Mouse (Mus musculus): ENCODE measurements at regions not wholly inside any gene's neighbourhood (a gene's known extent, or its start where the extent isn't known, plus 50 kb on each side); places are given as distances from the start of the nearest gene placed in this dataset.

DNA sequence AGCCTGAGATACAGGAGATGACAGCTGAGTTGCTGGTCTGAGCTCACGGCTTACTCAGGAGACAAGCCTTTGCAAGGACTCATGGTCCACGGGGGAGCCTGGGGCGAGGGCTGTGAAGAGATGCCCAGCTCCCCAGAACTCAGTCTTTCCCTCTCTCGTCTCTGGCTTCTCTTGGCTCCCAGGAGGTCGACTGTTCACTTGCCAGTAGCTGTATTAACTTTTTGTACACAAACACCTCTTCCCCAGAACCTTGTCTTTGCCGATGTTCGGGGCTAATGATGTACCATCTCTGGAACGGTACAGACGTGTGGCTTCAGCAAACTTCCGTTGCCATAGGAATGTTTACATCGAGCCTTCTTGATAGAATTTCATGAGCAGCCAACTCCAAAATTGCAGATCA, 84.5 kb upstream of the Mrps10 start:
- Histone ChIP-seq H3K9ac (ENCODE audit: insufficient read depth, low read depth) (no peak overlapping the region), H3K4me1 (ENCODE audit: control insufficient read depth in 1 of 2, insufficient read depth in 2 of 2) (peaks cover 0 to 8% of the 10 kb centered on the region in 2 experiments; a peak in 1 of 4 replicates), H3K27ac (ENCODE audit: insufficient read depth, low read depth) (no peak overlapping the region), H3K79me2 (replicated peaks; ENCODE audit: control insufficient read depth, extremely low read depth, insufficient read depth, poor library complexity, severe bottlenecking) (no peaks in the 10 kb centered on the region), H3K27me3 (replicated peaks) (no peaks in the 10 kb centered on the region), H3K4me3 (replicated peaks in 1 of 3; ENCODE audit: low read depth in 2 of 3, low read length in 2 of 3, poor library complexity in 1 of 3) (no peak overlapping the region), H3K4me2 (ENCODE audit: insufficient read depth, low read depth, poor library complexity, severe bottlenecking) (no peak overlapping the region), H3K36me3 (replicated peaks in 1 of 2; ENCODE audit: control insufficient read depth in 1 of 2, insufficient read depth in 1 of 2, low read length in 1 of 2) (peaks cover 0 to 14% of the 10 kb centered on the region in 2 experiments), H3K9me3 (replicated peaks; ENCODE audit: low read length) (no peaks in the 10 kb centered on the region)
- TF ChIP-seq TCF12 (IDR thresholded peaks at IDR 0.05; ENCODE audit: low read depth, low read length), result no peak
- no peak for TF ChIP-seq ZC3H11A (IDR thresholded peaks at IDR 0.05; ENCODE audit: low read depth, low read length)
- no peak for TF ChIP-seq USF1 (IDR thresholded peaks at IDR 0.05; ENCODE audit: low read depth, low read length)
- TF ChIP-seq MEF2A (IDR thresholded peaks at IDR 0.05; ENCODE audit: borderline replicate concordance, low read depth, low read length), result no peak
- no peak for TF ChIP-seq JUN (IDR thresholded peaks at IDR 0.05; ENCODE audit: insufficient read depth, low read depth, low read length)
- TF ChIP-seq CHD2 (IDR thresholded peaks at IDR 0.05; ENCODE audit: low read length), result no peak
- no peak for TF ChIP-seq MAFK (IDR thresholded peaks at IDR 0.05; ENCODE audit: insufficient replicate concordance, low read length)
- no peak for TF ChIP-seq RAD21 (IDR thresholded peaks at IDR 0.05; ENCODE audit: low read depth, low read length)
- TF ChIP-seq SMC3 (IDR thresholded peaks at IDR 0.05; ENCODE audit: low read depth, low read length), result no peak
- TF ChIP-seq MAX (IDR thresholded peaks at IDR 0.05; ENCODE audit: low read length), result no peak
- no peak for TF ChIP-seq MXI1 (IDR thresholded peaks at IDR 0.05; ENCODE audit: low read depth, low read length)
- dilution Hi-C loops (cut with MboI; ENCODE audit: extremely low pct_ligation_motif_present, extremely low pct_unique_long_range_greater_than_20kb, low sequenced_read_pairs), result no loop called here
- no peak for DNase-seq (ENCODE audit: extremely low read depth)
- in situ Hi-C loops (cut with MboI; ENCODE audit: low pct_ligation_motif_present, low pct_unique_long_range_greater_than_20kb, low sequenced_read_pairs), result no loop called here

DNA sequence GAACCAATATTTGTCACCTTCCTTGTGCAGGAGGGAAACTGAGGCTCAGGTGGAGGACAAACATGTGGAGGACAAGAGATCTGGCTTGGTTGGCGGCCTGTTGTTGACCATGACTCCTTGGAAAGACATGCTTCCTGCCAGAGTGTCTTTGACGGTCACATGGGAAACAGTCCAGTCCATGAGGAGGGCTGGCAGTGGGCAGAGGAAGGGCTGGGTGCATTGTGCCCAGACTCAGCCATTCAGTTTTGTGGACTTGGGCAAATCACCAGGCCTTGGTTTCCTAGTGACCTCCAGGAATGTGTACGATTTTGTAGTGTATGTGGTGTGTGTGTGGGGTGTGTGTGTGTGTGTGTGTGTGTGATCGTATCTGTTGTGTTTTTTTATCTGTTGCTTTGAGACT, 85.5 kb upstream of the Mrps10 start:
- no peaks in the 10 kb centered on the region for H3K27me3 ChIP-seq (replicated peaks)
- H3K4me1 ChIP-seq (ENCODE audit: control insufficient read depth in 1 of 2, insufficient read depth in 2 of 2), result peaks cover 0 to 8% of the 10 kb centered on the region in 2 experiments; a peak in 1 of 4 replicates
- H3K4me2 ChIP-seq (ENCODE audit: insufficient read depth, low read depth, poor library complexity, severe bottlenecking), result no peak overlapping the region
- in situ Hi-C loops (cut with MboI; ENCODE audit: low pct_ligation_motif_present, low pct_unique_long_range_greater_than_20kb, low sequenced_read_pairs) (no loop called here), dilution Hi-C loops (cut with MboI; ENCODE audit: extremely low pct_ligation_motif_present, extremely low pct_unique_long_range_greater_than_20kb, low sequenced_read_pairs) (no loop called here)
- no peak overlapping the region for H3K27ac ChIP-seq (ENCODE audit: insufficient read depth, low read depth)
- peaks cover 0 to 14% of the 10 kb centered on the region in 2 experiments for H3K36me3 ChIP-seq (replicated peaks in 1 of 2; ENCODE audit: control insufficient read depth in 1 of 2, insufficient read depth in 1 of 2, low read length in 1 of 2)
- DNase-seq (ENCODE audit: extremely low read depth), result no peak
- no peak overlapping the region for H3K9ac ChIP-seq (ENCODE audit: insufficient read depth, low read depth)
- TF ChIP-seq MYC (IDR thresholded peaks at IDR 0.05; ENCODE audit: low read depth, low read length) (no peak), ZNF384 (IDR thresholded peaks at IDR 0.05; ENCODE audit: low read depth, low read length) (no peak), GABPA (IDR thresholded peaks at IDR 0.05; ENCODE audit: insufficient replicate concordance, low read depth, low read length) (no peak), CHD2 (IDR thresholded peaks at IDR 0.05; ENCODE audit: low read length) (no peak), MEF2A (IDR thresholded peaks at IDR 0.05; ENCODE audit: borderline replicate concordance, low read depth, low read length) (no peak), POLR2AphosphoS2 (IDR thresholded peaks at IDR 0.05; ENCODE audit: low read depth, low read length) (no peak), ZKSCAN1 (IDR thresholded peaks at IDR 0.05; ENCODE audit: borderline replicate concordance, low read depth, low read length) (no peak)
- no peak overlapping the region for H3K4me3 ChIP-seq (replicated peaks in 1 of 3; ENCODE audit: low read depth in 2 of 3, low read length in 2 of 3, poor library complexity in 1 of 3)
- H3K9me3 ChIP-seq (replicated peaks; ENCODE audit: low read length), result no peaks in the 10 kb centered on the region
- no peaks in the 10 kb centered on the region for H3K79me2 ChIP-seq (replicated peaks; ENCODE audit: control insufficient read depth, extremely low read depth, insufficient read depth, poor library complexity, severe bottlenecking)

All from CH12.LX (cell line).